Mouse (Mus musculus) brown adipose tissue, adult 24 weeks (tissue): ENCODE measurements around the gene Fgd6. TPM values are rescaled to one million over a fixed set of nuclear protein-coding genes. Genes with fewer than 3 reads are reported as not detected.
A peak's percentile ranks its signal among the peaks of the same experiment; 100 is the strongest.

Experiments used
- H3K27ac ChIP-seq: fragments of 200-500 bp; replicated peaks from 2 replicates; pipeline ENCODE4 v1.5.1; 2012; ENCODE audit warnings: low read depth, mild to moderate bottlenecking, low read length
- H3K4me1 ChIP-seq: fragments of 200-500 bp; 2 replicates; pipeline ENCODE4 v1.6.1; 2012; ENCODE audit warnings: low read length, mixed read lengths; ENCODE audit not compliant: control insufficient read depth, insufficient read depth, insufficient read length
- H3K4me3 ChIP-seq: fragments of 200-500 bp; 2 replicates; pipeline ENCODE4 v1.5.1; 2012; ENCODE audit warnings: low read depth, mild to moderate bottlenecking, low read length, moderate library complexity; ENCODE audit not compliant: insufficient read depth
- polyA plus RNA-seq: library from polyadenylated mRNA; stranded (reverse); fragments of >200 nt; gene quantifications from 2 replicates; pipeline ENCODE4 v1.2.4, GENCODE M21; 2012; ENCODE audit not compliant: missing spikeins, insufficient read depth, insufficient read length

Gene Fgd6
- polyA plus RNA-seq, 1 experiment = 1.5 TPM

- Histone ChIP-seq H3K4me3 (no peak overlapping the region), H3K27ac (no peak overlapping the region), H3K4me1 (peaks cover 4% of the 10 kb centered on the region)
Measured at GRCm38 (mm10) chr10:94097081-94097845, 61.5 kb downstream of the Fgd6 start.

GRCm38 (mm10) chr10:94098100-94098499 is 62.3 kb downstream of the Fgd6 start:
- Histone ChIP-seq H3K27ac (no peak overlapping the region), H3K4me3 (no peak overlapping the region), H3K4me1 (peaks cover 4% of the 10 kb centered on the region)

- H3K4me1 ChIP-seq = 0 out of 2 replicates have a peak, but pooled peaks cover 2% of the 10 kb centered on the region
- H3K27ac ChIP-seq = no peak overlapping the region
- no peak overlapping the region for H3K4me3 ChIP-seq
Measured at GRCm38 (mm10) chr10:94105498-94105897, 69.7 kb downstream of the Fgd6 start.

GRCm38 (mm10) chr10:94107168-94107567 is 71.4 kb downstream of the Fgd6 start:
- Histone ChIP-seq H3K27ac (peak overlapping the region; percentile 59), H3K4me1 (0 out of 2 replicates have a peak, but pooled peaks cover 2% of the 10 kb centered on the region), H3K4me3 (no peak overlapping the region)

GRCm38 (mm10) chr10:94107607-94108006 is 71.8 kb downstream of the Fgd6 start:
- Histone ChIP-seq H3K4me3 (no peak overlapping the region), H3K27ac (peak overlapping the region; percentile 59), H3K4me1 (0 out of 2 replicates have a peak, but pooled peaks cover 5% of the 10 kb centered on the region)

- Histone ChIP-seq H3K27ac (no peak overlapping the region), H3K4me1 (0 out of 2 replicates have a peak, but pooled peaks cover 5% of the 10 kb centered on the region), H3K4me3 (no peak overlapping the region)
Measured at GRCm38 (mm10) chr10:94108791-94109190, 73.0 kb downstream of the Fgd6 start.

GRCm38 (mm10) chr10:94110834-94111754 is 75.3 kb downstream of the Fgd6 start:
- no peak overlapping the region for H3K27ac ChIP-seq
- 0 out of 2 replicates have a peak, but pooled peaks cover 5% of the 10 kb centered on the region for H3K4me1 ChIP-seq
- no peak overlapping the region for H3K4me3 ChIP-seq

- no peak overlapping the region for H3K4me3 ChIP-seq
- no peak overlapping the region for H3K27ac ChIP-seq
- 0 out of 2 replicates have a peak, but pooled peaks cover 5% of the 10 kb centered on the region for H3K4me1 ChIP-seq
Measured at GRCm38 (mm10) chr10:94112207-94112606, 76.4 kb downstream of the Fgd6 start.

GRCm38 (mm10) chr10:94115893-94116599 is 80.2 kb downstream of the Fgd6 start:
- Histone ChIP-seq H3K4me1 (0 out of 2 replicates have a peak, but pooled peaks cover 4% of the 10 kb centered on the region), H3K4me3 (no peak overlapping the region), H3K27ac (no peak overlapping the region)

GRCm38 (mm10) chr10:94116781-94117340 is 81.1 kb downstream of the Fgd6 start:
- no peak overlapping the region for H3K27ac ChIP-seq
- 0 out of 2 replicates have a peak, but pooled peaks cover 4% of the 10 kb centered on the region for H3K4me1 ChIP-seq
- H3K4me3 ChIP-seq = no peak overlapping the region

- Histone ChIP-seq H3K4me3 (no peak overlapping the region), H3K27ac (no peak overlapping the region), H3K4me1 (no peaks in the 10 kb centered on the region)
Measured at GRCm38 (mm10) chr10:94117916-94118315, 82.1 kb downstream of the Fgd6 start.

GRCm38 (mm10) chr10:94118993-94119392 is 83.2 kb downstream of the Fgd6 start:
- Histone ChIP-seq H3K27ac (no peak overlapping the region), H3K4me3 (no peak overlapping the region), H3K4me1 (no peaks in the 10 kb centered on the region)

- H3K27ac ChIP-seq = no peak overlapping the region
- H3K4me1 ChIP-seq = no peaks in the 10 kb centered on the region
- H3K4me3 ChIP-seq = no peak overlapping the region
Measured at GRCm38 (mm10) chr10:94120676-94121075, 84.9 kb downstream of the Fgd6 start.

GRCm38 (mm10) chr10:94122595-94122994 is 86.8 kb downstream of the Fgd6 start:
- Histone ChIP-seq H3K4me1 (no peaks in the 10 kb centered on the region), H3K4me3 (no peak overlapping the region), H3K27ac (no peak overlapping the region; the same call in 1 of the 2 replicates)
